Mouse (Mus musculus): Measurements from ENCODE around the gene Camta2. TPM values are rescaled to one million over a fixed set of nuclear protein-coding genes. Genes with fewer than 3 reads are reported as not detected.

Gene Camta2
- polyA plus RNA-seq, 1 experiment from 2014 or later, result 4.4 TPM

GRCm38 (mm10) chr11:70658521-70658920, 29.4 kb downstream of the Camta2 start:
- WGBS, result 90% methylated on average over 5 of the region's 5 CpGs
- peaks cover 7% of the 10 kb centered on the region for H3K4me1 ChIP-seq (ENCODE audit: control insufficient read depth, insufficient read depth, low read length)
- H3K27ac ChIP-seq (replicated peaks; ENCODE audit: low read depth, low read length), result no peak overlapping the region
- no peak overlapping the region for H3K4me2 ChIP-seq (ENCODE audit: low read depth, low read length)
- no peak overlapping the region for H3K9ac ChIP-seq (replicated peaks; ENCODE audit: low read length)
- no peaks in the 10 kb centered on the region for H3K27me3 ChIP-seq (ENCODE audit: control insufficient read depth, insufficient read depth, low read length)
- no peak overlapping the region for H3K4me3 ChIP-seq (ENCODE audit: low read depth, low read length)
- no peak for DNase-seq (ENCODE audit: low spot score)
- H3K36me3 ChIP-seq (replicated peaks; ENCODE audit: control insufficient read depth, insufficient read depth, low read depth, low read length), result peaks cover 3% of the 10 kb centered on the region
- no peaks in the 10 kb centered on the region for H3K9me3 ChIP-seq (replicated peaks; ENCODE audit: control insufficient read depth, low read length)
- no peak for ATAC-seq (replicated peaks; ENCODE audit: insufficient number of reproducible peaks, low FRiP score, low TSS enrichment, low read depth)

- Histone ChIP-seq H3K27me3 (ENCODE audit: control insufficient read depth, insufficient read depth, low read length) (no peaks in the 10 kb centered on the region), H3K4me1 (ENCODE audit: control insufficient read depth, insufficient read depth, low read length) (peaks cover 7% of the 10 kb centered on the region), H3K27ac (replicated peaks; ENCODE audit: low read depth, low read length) (0 out of 2 replicates have a peak overlapping the region, but pooled peaks have one; percentile 97), H3K9ac (replicated peaks; ENCODE audit: low read length) (0 out of 2 replicates have a peak overlapping the region, but pooled peaks have one; percentile 7), H3K9me3 (replicated peaks; ENCODE audit: control insufficient read depth, low read length) (no peaks in the 10 kb centered on the region), H3K36me3 (replicated peaks; ENCODE audit: control insufficient read depth, insufficient read depth, low read depth, low read length) (peaks cover 3% of the 10 kb centered on the region), H3K4me3 (ENCODE audit: low read depth, low read length) (no peak overlapping the region), H3K4me2 (ENCODE audit: low read depth, low read length) (no peak overlapping the region)
- ATAC-seq (replicated peaks; ENCODE audit: insufficient number of reproducible peaks, low FRiP score, low TSS enrichment, low read depth), result no peak
- DNase-seq (ENCODE audit: low spot score), result no peak
- WGBS, result 54% methylated on average over 9 of the region's 9 CpGs
These were observed 29.9 kb downstream of the Camta2 start for GRCm38 (mm10) chr11:70657991-70658390.

- H3K27me3 ChIP-seq (ENCODE audit: control insufficient read depth, insufficient read depth, low read length), result no peaks in the 10 kb centered on the region
- peak overlapping the region; percentile 97; the same call in 1 of the 2 replicates for H3K27ac ChIP-seq (replicated peaks; ENCODE audit: low read depth, low read length)
- 0 out of 2 replicates have a peak overlapping the region, but pooled peaks have one; percentile 7 for H3K9ac ChIP-seq (replicated peaks; ENCODE audit: low read length)
- no peak for DNase-seq (ENCODE audit: low spot score)
- peaks cover 3% of the 10 kb centered on the region for H3K36me3 ChIP-seq (replicated peaks; ENCODE audit: control insufficient read depth, insufficient read depth, low read depth, low read length)
- no peak overlapping the region for H3K4me3 ChIP-seq (ENCODE audit: low read depth, low read length)
- H3K4me1 ChIP-seq (ENCODE audit: control insufficient read depth, insufficient read depth, low read length), result peaks cover 9% of the 10 kb centered on the region
- no peaks in the 10 kb centered on the region for H3K9me3 ChIP-seq (replicated peaks; ENCODE audit: control insufficient read depth, low read length)
- no peak for ATAC-seq (replicated peaks; ENCODE audit: insufficient number of reproducible peaks, low FRiP score, low TSS enrichment, low read depth)
- peak overlapping the region; percentile 95; the same call in 1 of the 2 replicates for H3K4me2 ChIP-seq (ENCODE audit: low read depth, low read length)
- 47% methylated on average over 6 of the region's 6 CpGs for WGBS
These were observed 30.3 kb downstream of the Camta2 start for GRCm38 (mm10) chr11:70657573-70657972.

DNA sequence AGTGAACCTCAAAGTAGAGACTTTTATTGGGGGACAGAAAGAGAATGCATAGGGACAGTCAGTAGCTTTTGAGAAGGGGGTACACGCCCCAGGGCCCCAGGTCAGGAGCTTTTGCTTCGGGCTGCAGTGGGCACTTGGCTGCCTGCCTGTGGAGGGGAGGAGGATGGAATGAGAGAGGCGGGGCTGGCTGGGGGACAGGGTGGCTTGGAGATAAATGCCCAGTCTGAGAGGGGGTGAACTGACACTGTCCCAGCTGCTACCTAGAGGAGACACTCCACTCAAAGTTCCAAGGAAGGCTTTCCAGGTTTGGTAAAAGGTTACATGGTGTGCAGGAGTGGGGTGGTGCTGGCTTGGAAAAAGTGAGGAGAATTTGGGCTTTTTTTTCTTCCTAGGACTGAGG, 30.9 kb downstream of the Camta2 start, which contains the start of gene Eno3:
Gene Eno3, plus strand, starts transcription at position 239 of the 400 bp plus-strand sequence.
- Histone ChIP-seq H3K27me3 (ENCODE audit: control insufficient read depth, insufficient read depth, low read length) (no peaks in the 10 kb centered on the region), H3K27ac (replicated peaks; ENCODE audit: low read depth, low read length) (peak within 1 kb of the TSS; percentile 97), H3K36me3 (replicated peaks; ENCODE audit: control insufficient read depth, insufficient read depth, low read depth, low read length) (peaks cover under 1% of the 10 kb centered on the region), H3K4me2 (ENCODE audit: low read depth, low read length) (peak within 1 kb of the TSS; percentile 95), H3K4me3 (ENCODE audit: low read depth, low read length) (peak within 1 kb of the TSS; percentile 100), H3K9ac (replicated peaks; ENCODE audit: low read length) (peak within 1 kb of the TSS; percentile 97), H3K9me3 (replicated peaks; ENCODE audit: control insufficient read depth, low read length) (no peaks in the 10 kb centered on the region), H3K4me1 (ENCODE audit: control insufficient read depth, insufficient read depth, low read length) (peaks cover 9% of the 10 kb centered on the region)
- no peak for ATAC-seq (replicated peaks; ENCODE audit: insufficient number of reproducible peaks, low FRiP score, low TSS enrichment, low read depth)
- WGBS, result 4% methylated on average over 3 of the region's 3 CpGs
- no peak for DNase-seq (ENCODE audit: low spot score)

DNA sequence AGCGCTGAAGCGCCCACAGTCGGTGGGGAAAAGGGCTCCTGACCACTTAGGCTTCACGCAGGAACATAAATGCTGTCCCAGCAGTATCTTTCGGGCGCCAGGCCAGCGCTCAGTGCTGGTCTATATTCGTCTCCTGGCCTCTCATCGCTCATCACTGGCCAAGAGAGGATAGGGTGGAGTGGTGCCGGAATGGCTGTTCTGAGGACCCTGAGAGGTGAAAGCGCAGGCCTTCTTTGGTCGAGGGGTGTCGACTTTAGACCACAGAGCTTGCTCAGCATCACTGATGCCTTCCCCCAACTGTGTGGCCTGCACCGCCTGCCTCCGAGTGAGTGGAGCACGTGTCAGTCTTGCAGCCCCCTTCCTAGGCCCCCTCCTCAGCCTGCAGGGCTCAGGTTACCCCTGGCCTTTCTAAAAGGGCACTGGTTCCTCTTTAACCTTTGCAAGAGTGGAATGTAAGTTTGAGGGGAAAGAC, 31.4 kb downstream of the Camta2 start:
- Histone ChIP-seq H3K4me3 (ENCODE audit: low read depth, low read length) (peak overlapping the region; percentile 100), H3K9me3 (replicated peaks; ENCODE audit: control insufficient read depth, low read length) (no peaks in the 10 kb centered on the region), H3K27me3 (ENCODE audit: control insufficient read depth, insufficient read depth, low read length) (no peaks in the 10 kb centered on the region), H3K4me1 (ENCODE audit: control insufficient read depth, insufficient read depth, low read length) (peaks cover 9% of the 10 kb centered on the region), H3K9ac (replicated peaks; ENCODE audit: low read length) (peak overlapping the region; percentile 97), H3K4me2 (ENCODE audit: low read depth, low read length) (peak overlapping the region; percentile 95), H3K27ac (replicated peaks; ENCODE audit: low read depth, low read length) (peak overlapping the region; percentile 97), H3K36me3 (replicated peaks; ENCODE audit: control insufficient read depth, insufficient read depth, low read depth, low read length) (peaks cover under 1% of the 10 kb centered on the region; the same call in 1 of the 2 replicates)
- 4% methylated on average over 16 of the region's 16 CpGs for WGBS
- DNase-seq (ENCODE audit: low spot score) (peak; percentile 80), ATAC-seq (replicated peaks; ENCODE audit: insufficient number of reproducible peaks, low FRiP score, low TSS enrichment, low read depth) (peak; percentile 31; the same call in 1 of the 2 replicates)

DNA sequence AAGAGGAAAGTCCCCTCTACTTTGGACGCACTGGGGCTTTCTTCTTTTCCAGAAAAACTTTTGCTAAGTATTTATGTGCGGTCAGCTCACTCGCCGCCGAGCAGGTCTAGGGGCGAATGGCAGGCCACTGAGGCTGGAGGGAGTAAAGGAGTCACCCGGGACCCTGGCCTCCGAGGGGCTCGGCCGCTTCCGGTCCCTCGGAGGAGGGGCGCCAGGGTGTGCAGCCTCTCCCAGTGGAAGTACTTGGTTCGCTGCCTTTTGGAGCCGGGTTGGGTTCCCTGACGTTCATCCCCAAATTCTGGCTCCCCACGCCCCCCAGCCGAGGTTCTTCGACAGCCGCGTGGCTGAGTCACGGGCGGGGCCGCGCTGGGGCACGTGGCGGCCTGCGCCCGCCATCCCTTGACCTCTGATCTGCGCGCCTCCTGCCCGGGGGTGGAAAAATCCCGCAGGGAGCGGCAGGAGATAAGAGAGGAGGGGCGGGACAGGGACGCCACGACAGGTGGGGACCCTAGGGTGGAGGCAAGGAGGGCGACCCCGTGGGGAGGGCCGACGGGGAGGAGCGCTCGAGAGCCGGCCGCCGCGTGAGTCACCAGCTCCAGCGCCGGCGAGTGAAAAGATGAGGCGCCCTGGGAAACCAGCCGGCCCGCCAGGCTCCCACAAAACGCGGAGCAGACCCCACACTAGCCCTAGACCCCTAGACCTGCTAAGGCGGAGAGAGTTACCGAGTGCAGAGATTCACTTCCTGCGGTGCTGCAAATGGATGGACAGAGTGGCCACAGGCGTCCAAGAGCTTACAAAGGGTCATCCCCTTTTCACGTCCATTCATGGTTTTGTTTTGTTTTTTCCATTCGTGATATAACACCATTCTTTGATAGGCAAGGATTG, 32.1 kb downstream of the Camta2 start:
- Histone ChIP-seq H3K36me3 (replicated peaks; ENCODE audit: control insufficient read depth, insufficient read depth, low read depth, low read length) (peaks cover 7% of the 10 kb centered on the region), H3K27me3 (ENCODE audit: control insufficient read depth, insufficient read depth, low read length) (no peaks in the 10 kb centered on the region), H3K4me2 (ENCODE audit: low read depth, low read length) (peak overlapping the region; percentile 95), H3K4me3 (ENCODE audit: low read depth, low read length) (peak overlapping the region; percentile 100), H3K4me1 (ENCODE audit: control insufficient read depth, insufficient read depth, low read length) (peaks cover 9% of the 10 kb centered on the region), H3K27ac (replicated peaks; ENCODE audit: low read depth, low read length) (peak overlapping the region; percentile 97), H3K9ac (replicated peaks; ENCODE audit: low read length) (peak overlapping the region; percentile 97), H3K9me3 (replicated peaks; ENCODE audit: control insufficient read depth, low read length) (no peaks in the 10 kb centered on the region)
- ATAC-seq (replicated peaks; ENCODE audit: insufficient number of reproducible peaks, low FRiP score, low TSS enrichment, low read depth) (peak; percentile 20), DNase-seq (ENCODE audit: low spot score) (peak; percentile 69)
- WGBS, result under 1% methylated on average over 61 of the region's 61 CpGs

- Histone ChIP-seq H3K4me1 (ENCODE audit: control insufficient read depth, insufficient read depth, low read length) (peaks cover 9% of the 10 kb centered on the region), H3K9me3 (replicated peaks; ENCODE audit: control insufficient read depth, low read length) (no peaks in the 10 kb centered on the region), H3K9ac (replicated peaks; ENCODE audit: low read length) (peak overlapping the region; percentile 97), H3K4me2 (ENCODE audit: low read depth, low read length) (peak overlapping the region; percentile 95), H3K27me3 (ENCODE audit: control insufficient read depth, insufficient read depth, low read length) (no peaks in the 10 kb centered on the region), H3K27ac (replicated peaks; ENCODE audit: low read depth, low read length) (peak overlapping the region; percentile 97), H3K4me3 (ENCODE audit: low read depth, low read length) (peak overlapping the region; percentile 100), H3K36me3 (replicated peaks; ENCODE audit: control insufficient read depth, insufficient read depth, low read depth, low read length) (peaks cover 13% of the 10 kb centered on the region)
- peak; percentile 37 for ATAC-seq (replicated peaks; ENCODE audit: insufficient number of reproducible peaks, low FRiP score, low TSS enrichment, low read depth)
- WGBS, result 0% methylated on average over 43 of the region's 48 CpGs
- DNase-seq (ENCODE audit: low spot score), result peak; percentile 89
These were observed 32.9 kb downstream of the Camta2 start for GRCm38 (mm10) chr11:70654923-70655570.

Data from embryonic facial prominence, embryonic 11.5 days (tissue).